Mouse (Mus musculus): Measurements from ENCODE around the gene Nin. TPM values are rescaled to one million over a fixed set of nuclear protein-coding genes. Genes with fewer than 3 reads are reported as not detected.

Gene Nin
- total RNA-seq, 2 experiments from 2014 or later: 31.2 to 39.4 TPM

- no peak for DNase-seq
These were observed 6.0 kb upstream of the Nin start for GRCm38 (mm10) chr12:70119552-70119951.

GRCm38 (mm10) chr12:70118721-70119345 lies 5.3 kb upstream of the Nin start:
- DNase-seq: no peak

DNA sequence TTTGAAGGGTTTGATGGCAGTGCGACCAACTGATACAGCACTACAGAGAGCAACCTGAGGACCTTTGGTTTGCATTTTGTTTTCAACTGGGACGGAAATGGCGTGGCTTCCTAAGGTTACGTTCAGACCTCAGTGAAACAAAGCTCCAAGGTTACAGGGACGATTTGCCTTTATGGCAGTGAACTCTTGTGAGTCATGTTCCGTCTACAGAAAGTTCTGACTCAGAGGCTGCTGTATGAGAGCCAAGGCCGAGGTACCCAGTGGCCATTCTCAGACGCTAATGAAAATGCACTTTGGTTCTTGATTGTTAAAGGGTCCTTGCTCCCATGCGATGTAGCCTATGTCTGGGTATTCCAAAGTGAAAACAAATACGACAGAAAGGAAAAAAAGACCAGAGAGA lies 3.6 kb upstream of the Nin start:
- DNase-seq: peak; percentile 62 to 67

GRCm38 (mm10) chr12:70112090-70112383 lies 1.5 kb downstream of the Nin start:
- DNase-seq: no peak

DNA sequence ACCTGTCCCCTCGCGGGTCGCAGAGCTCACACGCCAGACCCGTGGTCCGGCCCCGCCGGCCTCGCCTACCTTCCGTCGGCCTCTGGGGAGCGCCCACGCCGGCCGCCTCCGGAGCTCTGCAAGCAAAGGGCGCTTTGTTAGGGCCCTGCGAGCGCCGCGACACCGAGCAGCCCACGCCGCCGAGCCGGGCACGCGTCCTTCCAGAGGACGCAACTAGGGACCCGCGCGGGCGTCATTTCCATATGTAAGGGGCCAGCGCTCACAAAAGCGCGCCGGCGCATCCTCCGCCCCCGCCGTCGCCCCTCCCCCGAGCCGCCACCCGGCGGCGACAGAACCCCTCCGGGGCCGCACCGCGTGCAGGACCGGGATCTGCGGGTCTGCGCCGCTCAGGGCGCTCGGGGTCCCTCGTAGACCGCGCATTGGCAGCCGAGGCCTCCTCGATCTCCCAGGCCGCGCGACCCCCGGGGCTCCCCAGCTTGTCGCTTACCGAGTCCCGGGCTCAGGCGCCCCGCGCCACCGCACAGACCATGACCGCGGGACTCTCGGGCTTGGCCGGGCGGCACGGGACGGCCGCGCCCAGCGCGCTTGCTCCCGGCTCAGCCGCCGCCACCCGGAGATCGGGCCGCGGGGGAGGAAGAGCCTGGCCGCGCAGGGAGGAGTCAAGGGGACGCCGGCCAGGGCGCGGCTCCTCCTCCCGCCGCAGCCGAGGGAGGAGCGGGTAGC lies 2.0 kb downstream of the Nin start:
- peak; percentile 87 to 92 for DNase-seq

GRCm38 (mm10) chr12:70111117-70111366 lies 2.5 kb downstream of the Nin start:
- DNase-seq: no peak

DNA sequence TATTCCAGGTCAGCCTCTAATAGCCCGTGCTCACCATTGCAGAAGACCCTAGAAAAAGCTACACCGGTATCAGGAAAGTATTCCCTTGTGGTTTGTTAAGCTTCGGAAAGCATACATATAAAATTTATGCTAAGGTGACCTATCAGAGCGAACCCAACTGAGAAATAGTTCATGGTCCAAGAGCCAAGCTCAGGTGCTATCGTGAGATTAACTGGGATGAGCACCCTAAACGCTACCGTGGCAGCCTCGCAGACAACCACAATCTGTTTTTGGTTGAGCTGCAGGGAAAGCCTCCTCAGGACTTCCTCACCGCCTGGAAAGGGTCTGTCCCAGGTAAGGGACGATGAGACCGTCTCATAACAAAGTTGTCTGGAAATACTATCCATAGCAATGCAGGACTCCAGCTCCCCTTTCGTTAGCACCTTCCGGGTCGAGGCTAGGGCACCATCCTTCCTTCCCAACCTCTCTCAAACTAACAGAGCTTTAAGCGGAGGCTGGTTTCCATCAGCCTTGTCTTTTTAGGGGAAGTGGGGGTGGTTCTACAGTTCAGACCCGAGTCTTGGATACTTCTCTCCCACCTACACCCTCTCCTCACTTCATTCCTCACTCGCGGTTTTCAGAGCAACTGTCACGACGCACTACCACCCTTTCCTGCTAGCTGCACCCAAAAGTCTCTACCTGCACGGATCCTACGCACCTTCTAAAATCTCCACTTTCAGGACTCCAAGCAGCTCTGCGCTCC lies 3.0 kb downstream of the Nin start:
- no peak for DNase-seq

GRCm38 (mm10) chr12:70109921-70110320 lies 3.6 kb downstream of the Nin start:
- DNase-seq: peak; percentile 41 to 62

DNA sequence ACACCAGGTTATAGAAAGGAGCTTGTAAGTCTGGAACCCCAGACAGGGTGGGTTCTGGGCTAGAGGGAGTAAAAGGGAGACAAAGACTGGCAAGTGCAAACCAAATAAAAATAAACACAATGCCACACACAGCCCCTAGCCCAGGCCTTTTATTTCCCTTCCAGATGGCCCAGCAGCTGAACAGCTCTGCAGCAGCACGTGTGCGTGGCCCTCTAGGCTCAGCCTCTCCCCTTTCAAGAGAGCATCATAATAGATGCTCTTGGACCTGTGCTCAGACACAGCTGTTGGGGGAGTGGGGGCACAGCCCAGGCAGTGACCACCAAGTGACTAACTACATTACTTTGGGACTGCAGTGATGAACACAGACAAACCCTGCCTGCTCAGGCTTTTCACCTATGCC lies 5.4 kb downstream of the Nin start:
- no peak for DNase-seq

DNA sequence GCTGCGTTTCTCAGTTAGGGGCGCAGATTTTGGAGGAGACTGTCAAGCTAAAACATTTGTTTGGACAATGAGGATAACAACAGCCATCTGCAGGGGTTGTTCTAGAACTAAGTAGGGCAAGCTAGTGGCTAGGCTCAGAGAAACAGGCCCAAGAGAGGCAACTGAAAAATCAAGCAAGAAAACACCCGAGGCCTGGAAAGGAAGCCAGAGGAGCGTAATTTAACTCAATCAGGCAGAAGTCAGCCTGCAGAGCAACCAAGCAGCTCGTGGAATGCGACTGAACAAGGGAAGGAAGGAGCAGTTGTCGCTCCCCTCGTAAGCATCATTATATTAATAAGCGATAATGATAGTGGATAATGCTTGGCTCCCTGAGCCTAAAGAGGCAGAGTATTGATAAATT lies 7.0 kb downstream of the Nin start:
- no peak for DNase-seq

DNA sequence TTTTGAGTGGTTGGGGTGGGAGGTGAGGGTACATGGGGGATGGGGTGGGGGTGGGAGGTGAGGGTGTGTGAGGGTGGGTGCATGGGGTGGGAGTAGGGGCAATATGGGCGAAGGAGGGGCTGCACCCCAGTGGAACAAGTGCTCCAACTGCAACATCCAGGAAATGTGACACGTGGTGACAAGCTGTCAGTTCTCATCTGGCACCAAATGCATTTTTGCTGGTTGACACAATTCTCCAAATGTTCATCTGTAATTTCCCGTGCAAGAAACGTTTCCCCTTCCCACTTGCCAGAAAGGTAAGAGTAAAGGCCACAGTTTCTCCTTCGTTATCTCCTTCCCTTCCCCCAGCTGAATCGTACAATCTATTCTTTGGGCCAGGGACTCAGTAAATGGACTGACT lies 7.6 kb downstream of the Nin start:
- DNase-seq: no peak

DNA sequence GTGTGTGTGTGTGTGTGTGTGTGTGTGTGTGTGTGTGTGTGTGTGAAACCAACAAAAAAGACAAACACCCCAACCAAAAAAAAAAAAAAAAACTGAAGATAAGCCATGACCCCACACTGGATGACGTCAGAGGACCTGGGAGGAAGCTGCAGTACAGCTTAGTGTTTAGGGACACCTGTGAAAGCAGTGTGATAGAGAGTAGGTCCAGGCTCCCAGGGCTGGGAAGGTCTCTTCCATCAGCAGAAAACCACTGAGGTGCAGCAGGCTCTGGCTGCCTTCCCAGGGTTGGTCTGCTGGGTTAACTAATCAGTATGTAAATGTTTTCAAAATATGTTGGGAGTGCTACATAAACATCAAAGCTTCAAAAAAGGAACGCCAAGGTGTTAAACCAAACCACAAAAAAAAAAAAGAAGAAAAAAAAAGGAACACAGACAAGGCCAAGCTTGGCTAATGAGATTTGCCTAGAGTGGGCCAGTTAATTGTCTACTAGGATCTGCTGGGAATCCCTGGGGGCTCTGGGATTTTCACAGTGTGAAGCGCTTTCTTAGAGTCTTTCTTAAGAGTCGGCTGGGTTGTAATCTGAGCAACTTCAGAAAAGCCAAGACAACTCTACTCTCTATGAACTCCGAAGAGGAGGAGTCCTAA lies 8.6 kb downstream of the Nin start:
- DNase-seq: no peak

GRCm38 (mm10) chr12:70104199-70104598 lies 9.3 kb downstream of the Nin start:
- no peak for DNase-seq

GRCm38 (mm10) chr12:70103257-70103656 lies 10.3 kb downstream of the Nin start:
- DNase-seq: no peak

DNA sequence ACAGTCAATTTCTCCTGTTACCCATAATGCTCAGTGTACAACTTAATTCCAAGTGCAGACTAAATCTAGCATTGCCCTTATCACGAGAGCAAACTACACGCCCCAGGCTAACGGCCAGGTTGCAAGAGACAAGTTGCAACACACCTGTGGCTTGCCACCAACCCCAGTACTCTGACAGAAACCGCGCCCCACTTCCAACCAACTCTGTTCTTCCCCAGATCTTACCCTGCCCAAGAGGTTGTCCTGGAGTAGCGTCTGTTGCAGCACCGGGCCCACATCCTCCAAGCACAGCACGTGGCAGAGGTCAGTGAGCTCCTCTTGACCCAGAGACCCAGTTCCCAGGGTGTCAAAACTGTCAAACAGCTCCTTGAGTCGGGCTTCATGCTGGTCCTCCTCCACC lies 11.1 kb downstream of the Nin start:
- no peak for DNase-seq

- DNase-seq: no peak
These were observed 11.7 kb downstream of the Nin start for GRCm38 (mm10) chr12:70101823-70102222.

- DNase-seq: no peak
These were observed 15.6 kb downstream of the Nin start for GRCm38 (mm10) chr12:70097901-70098300.

DNA sequence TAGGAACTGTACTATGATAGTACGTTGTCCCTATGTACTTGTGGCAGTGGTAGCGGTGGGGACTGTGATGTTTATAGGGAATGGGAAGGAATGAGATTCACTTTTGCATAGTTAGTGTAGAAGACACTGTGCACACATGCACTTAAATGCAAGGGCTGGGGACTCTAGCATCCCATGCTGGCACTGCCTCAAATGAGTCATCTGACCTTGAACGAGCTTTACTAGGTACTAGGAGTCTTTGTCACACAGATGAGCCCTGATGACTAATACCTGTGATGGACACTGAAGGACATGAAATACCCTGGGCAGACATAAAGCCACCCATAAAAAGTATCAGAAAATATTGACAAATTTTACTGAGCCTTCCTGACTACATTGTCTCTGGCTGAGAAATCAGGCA lies 16.2 kb downstream of the Nin start:
- DNase-seq: peak; percentile 88

GRCm38 (mm10) chr12:70093266-70093893 lies 20.1 kb downstream of the Nin start:
- DNase-seq: no peak

DNA sequence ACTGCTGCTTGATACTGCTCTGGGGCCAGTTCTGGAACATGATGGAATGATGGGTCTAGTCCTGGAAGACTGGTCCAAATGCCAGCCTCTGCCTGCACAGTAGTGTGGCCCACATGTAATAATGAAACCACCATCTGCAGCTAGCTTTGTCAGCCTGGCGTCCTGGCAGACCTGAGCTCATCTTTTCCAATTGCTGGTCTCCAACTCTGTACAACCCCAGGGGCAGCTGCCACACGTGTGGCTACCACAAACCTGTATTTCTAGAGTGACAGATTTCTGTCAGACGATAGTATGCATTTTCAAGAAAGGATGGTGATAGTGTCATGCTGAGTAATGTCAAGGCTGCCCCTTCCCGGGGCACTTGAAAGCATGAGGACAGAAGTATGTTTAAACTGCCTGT lies 25.2 kb downstream of the Nin start:
- no peak for DNase-seq

- no peak for DNase-seq
These were observed 28.2 kb downstream of the Nin start for GRCm38 (mm10) chr12:70085351-70085750.

GRCm38 (mm10) chr12:70084198-70084597 lies 29.3 kb downstream of the Nin start:
- no peak for DNase-seq

DNA sequence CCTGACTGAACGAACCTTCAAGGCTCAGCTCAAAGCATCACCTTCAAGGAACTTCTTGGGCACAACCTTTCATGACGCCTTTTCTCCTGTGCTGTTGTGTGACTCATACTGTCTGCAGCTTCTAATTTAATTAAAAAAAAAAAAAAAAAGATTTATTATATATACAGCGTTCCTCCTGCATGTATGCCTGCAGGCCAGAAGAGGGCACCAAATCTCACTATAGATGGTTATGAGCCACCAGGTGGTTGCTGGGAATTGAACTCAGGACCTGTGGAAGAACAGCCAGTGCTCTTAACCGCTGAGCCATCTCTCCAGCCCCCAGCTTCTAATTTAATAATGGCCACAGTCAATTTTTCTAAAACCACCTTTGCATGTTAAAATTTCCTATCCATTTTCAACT lies 29.8 kb downstream of the Nin start:
- DNase-seq: no peak
